Mouse (Mus musculus) c-Kit-negative CD71-positive TER-119-positive erythroid progenitor cells, embryonic 14.5 days (primary cell): ENCODE measurements around the gene Ptpro.
"Not testable (repeated sequence)": the region's sequence is repeated elsewhere in the genome, so short reads cannot be mapped to it uniquely, and the experiment has no call there.

ENCODE experiments used
- DNase-seq: peaks from one replicate; pipeline ENCODE4 v3.0.0-alpha.2; 2013; ENCODE audit warnings: low read depth, low spot score

The Ptpro gene

GRCm38 (mm10) chr6:137456064-137456463, 203.9 kb downstream of the Ptpro start:
- DNase-seq: no peak

- no peak for DNase-seq
These were observed 205.1 kb downstream of the Ptpro start for GRCm38 (mm10) chr6:137457210-137457609.

GRCm38 (mm10) chr6:137458136-137458535, 206.0 kb downstream of the Ptpro start:
- no peak for DNase-seq

GRCm38 (mm10) chr6:137463771-137464170, 211.7 kb downstream of the Ptpro start:
- DNase-seq: no peak

- DNase-seq: no peak
These were observed 213.1 kb downstream of the Ptpro start for GRCm38 (mm10) chr6:137465253-137465652.

GRCm38 (mm10) chr6:137466256-137466655, 214.1 kb downstream of the Ptpro start:
- no peak for DNase-seq

GRCm38 (mm10) chr6:137467696-137468095, 215.6 kb downstream of the Ptpro start:
- no peak for DNase-seq

- no peak for DNase-seq
These were observed 217.4 kb downstream of the Ptpro start for GRCm38 (mm10) chr6:137469541-137469940.

GRCm38 (mm10) chr6:137470901-137471598, 218.9 kb downstream of the Ptpro start:
- no peak for DNase-seq

GRCm38 (mm10) chr6:137472129-137472528, 220.0 kb downstream of the Ptpro start:
- no peak for DNase-seq

- no peak for DNase-seq
These were observed 221.3 kb downstream of the Ptpro start for GRCm38 (mm10) chr6:137473433-137473832.

GRCm38 (mm10) chr6:137475695-137476094, 223.6 kb downstream of the Ptpro start:
- DNase-seq: not testable (repeated sequence)

GRCm38 (mm10) chr6:137482891-137483290, 230.8 kb downstream of the Ptpro start:
- no peak for DNase-seq

GRCm38 (mm10) chr6:137487443-137487842, 235.3 kb downstream of the Ptpro start:
- no peak for DNase-seq

GRCm38 (mm10) chr6:137490115-137490514, 238.0 kb downstream of the Ptpro start:
- DNase-seq: no peak

GRCm38 (mm10) chr6:137491659-137492058, 239.5 kb downstream of the Ptpro start:
- DNase-seq: no peak

- DNase-seq: no peak
These were observed 240.5 kb downstream of the Ptpro start for GRCm38 (mm10) chr6:137492582-137492981.

GRCm38 (mm10) chr6:137493211-137494135, 241.4 kb downstream of the Ptpro start:
- no peak for DNase-seq

- DNase-seq: no peak
These were observed 242.0 kb downstream of the Ptpro start for GRCm38 (mm10) chr6:137494136-137494475.

- no peak for DNase-seq
These were observed 242.7 kb downstream of the Ptpro start for GRCm38 (mm10) chr6:137494801-137495200.

- DNase-seq: no peak
These were observed 243.1 kb downstream of the Ptpro start for GRCm38 (mm10) chr6:137495233-137495632.

- no peak for DNase-seq
These were observed 244.4 kb downstream of the Ptpro start for GRCm38 (mm10) chr6:137496562-137496961.
